Mouse (Mus musculus) intestine, embryonic 15.5 days (tissue): ENCODE results near the gene Get4. TPM values are rescaled to one million over a fixed set of nuclear protein-coding genes. Genes with fewer than 3 reads are reported as not detected.

ENCODE experiments used
- ATAC-seq: fragments of 200-750 bp; cut with Nextera tagmentation; 2 replicates; pipeline ENCODE4 v1.8.0; 2017; ENCODE audit warnings: moderate TSS enrichment, moderate library complexity
- H3K27ac ChIP-seq: fragments of 300-500 bp; sonication (generic); 2 replicates; pipeline ENCODE4 v1.5.1; 2015; ENCODE audit warnings: mild to moderate bottlenecking, inconsistent platforms
- H3K27me3 ChIP-seq: fragments of 300-500 bp; sonication (generic); replicated peaks from 2 replicates; pipeline ENCODE4 v1.6.1; 2015; ENCODE audit warnings: inconsistent platforms
- H3K36me3 ChIP-seq: fragments of 300-500 bp; sonication (generic); 2 replicates; pipeline ENCODE4 v1.6.1; 2015; ENCODE audit warnings: inconsistent platforms
- H3K4me1 ChIP-seq: fragments of 300-500 bp; sonication (generic); replicated peaks from 2 replicates; pipeline ENCODE4 v1.6.1; 2015; ENCODE audit warnings: inconsistent platforms
- H3K4me2 ChIP-seq: fragments of 300-500 bp; sonication (generic); replicated peaks from 2 replicates; pipeline ENCODE4 v1.6.1; 2015; ENCODE audit warnings: mild to moderate bottlenecking, inconsistent platforms
- H3K4me3 ChIP-seq: fragments of 300-500 bp; sonication (generic); replicated peaks from 2 replicates; pipeline ENCODE4 v1.5.1; 2015; ENCODE audit warnings: inconsistent platforms
- H3K9ac ChIP-seq: fragments of 300-500 bp; sonication (generic); 2 replicates; pipeline ENCODE4 v1.6.1; 2015; ENCODE audit warnings: inconsistent platforms
- H3K9me3 ChIP-seq: fragments of 300-500 bp; sonication (generic); 2 replicates; pipeline ENCODE4 v1.6.1; 2016; ENCODE audit warnings: inconsistent platforms
- WGBS: fragments of 180-500 bp; shearing (Covaris S2); methylation state at CpG from one replicate; pipeline ENCODE4 v1.1.7; 2015; 5-methylcytosine and 5-hydroxymethylcytosine counted together
- polyA plus RNA-seq: library from polyadenylated mRNA; unstranded; fragments of >200 nt; fragmentation: Nextera tagmentation; extraction: Ambion mirVana; gene quantifications from 2 replicates; pipeline ENCODE4 v1.2.1, GENCODE M21; 2015

Get4 gene
- polyA plus RNA-seq, 1 experiment from 2014 or later = 147 TPM

- peaks cover 15% of the 10 kb centered on the region for H3K36me3 ChIP-seq
- H3K4me2 ChIP-seq = no peak overlapping the region
- H3K27ac ChIP-seq = no peak overlapping the region
- no peaks in the 10 kb centered on the region for H3K9me3 ChIP-seq
- ATAC-seq = no peak
- H3K27me3 ChIP-seq = no peaks in the 10 kb centered on the region
- no peaks in the 10 kb centered on the region for H3K4me1 ChIP-seq
- H3K4me3 ChIP-seq = no peak overlapping the region
- H3K9ac ChIP-seq = no peak overlapping the region
- 78% methylated on average over 4 of the region's 4 CpGs for WGBS
These were observed 32.1 kb upstream of the Get4 start for GRCm38 (mm10) chr5:139220006-139220515.

DNA sequence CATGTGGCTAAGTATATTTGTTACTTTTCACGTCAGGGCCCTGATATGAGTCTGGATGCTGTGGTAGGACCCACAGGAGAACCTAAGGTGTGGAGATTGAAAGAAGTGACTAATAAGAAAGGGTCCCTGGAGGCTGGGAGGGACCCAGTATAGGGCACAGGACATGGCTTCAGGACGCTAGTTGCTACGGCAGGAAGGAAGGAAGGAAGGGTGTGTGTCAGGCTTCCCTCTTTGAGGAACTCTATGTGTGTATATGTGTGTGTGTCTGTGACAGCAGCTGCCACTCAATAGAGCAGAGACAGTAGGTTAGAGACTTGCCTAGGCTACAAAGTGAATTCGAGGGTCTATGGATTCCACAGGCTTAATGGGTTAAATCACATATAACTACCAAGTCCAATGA, 31.5 kb upstream of the Get4 start:
- no peak for ATAC-seq
- Histone ChIP-seq H3K9me3 (no peaks in the 10 kb centered on the region), H3K9ac (no peak overlapping the region), H3K36me3 (peaks cover 18% of the 10 kb centered on the region), H3K4me3 (no peak overlapping the region), H3K4me1 (no peaks in the 10 kb centered on the region), H3K27me3 (no peaks in the 10 kb centered on the region), H3K27ac (no peak overlapping the region), H3K4me2 (no peak overlapping the region)
- WGBS = 83% methylated on average over 4 of the region's 4 CpGs

DNA sequence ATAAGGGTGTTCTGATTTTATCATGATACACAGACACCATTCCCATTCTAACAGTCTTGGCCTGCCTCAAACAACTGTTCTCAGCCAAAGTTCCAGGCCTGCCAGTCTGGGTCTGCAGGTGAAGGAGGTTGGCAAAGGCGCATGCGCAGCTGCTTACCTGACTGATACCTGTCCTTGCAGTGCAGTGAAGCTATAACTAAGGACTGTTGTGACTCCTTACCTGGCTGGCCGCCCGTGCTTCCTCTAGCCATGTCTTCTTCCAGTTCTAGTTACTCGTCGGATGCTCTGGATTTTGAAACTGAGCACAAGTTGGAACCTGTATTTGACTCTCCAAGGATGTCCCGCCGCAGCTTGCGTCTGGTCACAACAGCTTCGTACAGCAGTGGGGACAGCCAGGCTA, 28.8 kb upstream of the Get4 start:
- Histone ChIP-seq H3K9me3 (no peaks in the 10 kb centered on the region), H3K4me3 (no peak overlapping the region), H3K36me3 (peaks cover 37% of the 10 kb centered on the region), H3K27ac (no peak overlapping the region), H3K9ac (no peak overlapping the region), H3K4me2 (no peak overlapping the region), H3K27me3 (no peaks in the 10 kb centered on the region), H3K4me1 (no peaks in the 10 kb centered on the region)
- no peak for ATAC-seq
- WGBS = 92% methylated on average over 10 of the region's 10 CpGs

DNA sequence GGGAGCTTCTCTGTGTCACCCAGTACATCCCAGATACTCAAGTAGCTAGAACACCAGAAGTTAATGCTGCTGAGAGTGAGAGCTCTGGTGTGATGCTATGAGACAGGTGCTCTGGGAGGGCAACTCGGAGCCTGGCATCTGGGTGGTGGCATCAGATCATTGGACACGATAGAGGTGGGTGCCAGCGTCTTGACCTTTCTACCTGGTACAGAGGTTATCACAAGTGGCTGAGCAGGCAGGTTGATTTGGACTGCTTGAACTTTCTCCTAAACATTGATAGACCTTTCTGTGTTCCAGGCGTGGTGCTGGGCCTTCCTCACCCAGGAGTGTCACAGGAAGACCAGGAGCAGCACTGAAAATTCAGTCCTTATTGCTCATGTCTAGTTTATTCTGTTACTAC, 24.9 kb upstream of the Get4 start:
- ATAC-seq = no peak
- H3K27ac ChIP-seq = no peak overlapping the region
- H3K4me1 ChIP-seq = no peaks in the 10 kb centered on the region
- H3K9ac ChIP-seq = no peak overlapping the region
- no peaks in the 10 kb centered on the region for H3K27me3 ChIP-seq
- peaks cover 47% of the 10 kb centered on the region for H3K36me3 ChIP-seq
- H3K4me2 ChIP-seq = no peak overlapping the region
- H3K9me3 ChIP-seq = no peaks in the 10 kb centered on the region
- H3K4me3 ChIP-seq = no peak overlapping the region
- 94% methylated on average over 4 of the region's 4 CpGs for WGBS

DNA sequence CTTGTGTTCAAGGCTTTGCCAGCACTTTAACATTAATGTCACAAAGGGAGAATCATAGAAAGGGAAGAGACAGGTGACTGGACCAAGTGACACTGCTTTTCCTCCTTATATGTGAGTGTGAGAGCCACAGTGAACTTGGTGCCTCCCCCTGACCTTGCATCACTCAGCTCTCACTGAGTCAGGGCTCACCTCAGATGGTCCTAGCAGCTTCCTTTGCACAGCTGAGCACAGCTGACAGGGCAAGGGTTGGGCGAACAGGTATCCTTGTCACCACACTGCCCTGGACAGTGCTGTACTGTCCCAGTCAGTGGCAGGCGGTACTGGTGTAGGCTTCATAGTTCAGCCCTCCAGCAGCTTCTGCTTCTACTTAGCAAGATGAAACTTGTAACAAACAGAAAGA, 24.5 kb upstream of the Get4 start:
- no peaks in the 10 kb centered on the region for H3K9me3 ChIP-seq
- no peak overlapping the region for H3K4me2 ChIP-seq
- H3K27ac ChIP-seq = no peak overlapping the region
- peaks cover 47% of the 10 kb centered on the region for H3K36me3 ChIP-seq
- H3K4me1 ChIP-seq = no peaks in the 10 kb centered on the region
- 97% methylated on average over 2 of the region's 2 CpGs for WGBS
- no peak overlapping the region for H3K4me3 ChIP-seq
- H3K27me3 ChIP-seq = no peaks in the 10 kb centered on the region
- H3K9ac ChIP-seq = no peak overlapping the region
- no peak for ATAC-seq

GRCm38 (mm10) chr5:139228318-139228717, 23.8 kb upstream of the Get4 start:
- H3K27me3 ChIP-seq = no peaks in the 10 kb centered on the region
- H3K4me2 ChIP-seq = no peak overlapping the region
- no peak overlapping the region for H3K9ac ChIP-seq
- H3K4me1 ChIP-seq = no peaks in the 10 kb centered on the region
- WGBS = 95% methylated on average over 3 of the region's 3 CpGs
- no peak overlapping the region for H3K4me3 ChIP-seq
- H3K36me3 ChIP-seq = peaks cover 50% of the 10 kb centered on the region
- H3K9me3 ChIP-seq = no peaks in the 10 kb centered on the region
- ATAC-seq = no peak
- no peak overlapping the region for H3K27ac ChIP-seq

GRCm38 (mm10) chr5:139229716-139230115, 22.4 kb upstream of the Get4 start:
- Histone ChIP-seq H3K9me3 (no peaks in the 10 kb centered on the region), H3K9ac (no peak overlapping the region), H3K27ac (no peak overlapping the region), H3K4me3 (no peak overlapping the region), H3K4me1 (no peaks in the 10 kb centered on the region), H3K36me3 (peaks cover 59% of the 10 kb centered on the region), H3K27me3 (no peaks in the 10 kb centered on the region), H3K4me2 (no peak overlapping the region)
- 93% methylated on average over 3 of the region's 3 CpGs for WGBS
- ATAC-seq = no peak

- H3K4me2 ChIP-seq = no peak overlapping the region
- ATAC-seq = no peak
- no peak overlapping the region for H3K27ac ChIP-seq
- no peaks in the 10 kb centered on the region for H3K27me3 ChIP-seq
- WGBS = 92% methylated on average over 3 of the region's 3 CpGs
- peaks cover 54% of the 10 kb centered on the region for H3K36me3 ChIP-seq
- H3K9me3 ChIP-seq = no peaks in the 10 kb centered on the region
- H3K4me3 ChIP-seq = no peak overlapping the region
- no peaks in the 10 kb centered on the region for H3K4me1 ChIP-seq
- no peak overlapping the region for H3K9ac ChIP-seq
These were observed 20.0 kb upstream of the Get4 start for GRCm38 (mm10) chr5:139232083-139232482.

DNA sequence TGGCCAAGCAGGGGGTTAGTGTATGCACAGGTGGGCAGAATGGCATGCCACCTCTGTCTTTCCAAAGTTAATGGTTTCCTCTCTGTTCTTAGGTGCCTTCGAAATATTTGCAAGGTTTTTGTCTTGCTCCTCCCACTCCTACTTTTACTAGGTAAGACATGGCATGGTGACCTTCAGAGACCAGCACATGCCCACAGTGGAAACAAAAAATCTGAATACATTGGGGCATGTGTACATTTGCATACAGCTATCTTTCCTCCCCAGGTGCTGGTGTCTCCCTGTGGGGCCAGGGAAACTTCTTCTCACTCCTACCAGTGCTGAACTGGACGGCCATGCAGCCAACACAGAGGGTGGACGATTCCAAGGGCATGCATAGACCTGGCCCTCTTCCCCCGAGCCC, 17.7 kb upstream of the Get4 start:
- WGBS = 89% methylated on average over 4 of the region's 4 CpGs
- H3K4me2 ChIP-seq = no peak overlapping the region
- no peak overlapping the region for H3K27ac ChIP-seq
- H3K36me3 ChIP-seq = peaks cover 41% of the 10 kb centered on the region
- no peaks in the 10 kb centered on the region for H3K4me1 ChIP-seq
- no peaks in the 10 kb centered on the region for H3K27me3 ChIP-seq
- ATAC-seq = no peak
- H3K4me3 ChIP-seq = no peak overlapping the region
- no peaks in the 10 kb centered on the region for H3K9me3 ChIP-seq
- no peak overlapping the region for H3K9ac ChIP-seq

- Histone ChIP-seq H3K9me3 (no peaks in the 10 kb centered on the region), H3K27ac (no peak overlapping the region), H3K4me1 (no peaks in the 10 kb centered on the region), H3K4me3 (no peak overlapping the region), H3K9ac (no peak overlapping the region), H3K27me3 (no peaks in the 10 kb centered on the region), H3K36me3 (peaks cover 52% of the 10 kb centered on the region), H3K4me2 (no peak overlapping the region)
- no peak for ATAC-seq
- 60% methylated on average over 4 of the region's 4 CpGs for WGBS
These were observed 14.7 kb upstream of the Get4 start for GRCm38 (mm10) chr5:139237436-139237835.

DNA sequence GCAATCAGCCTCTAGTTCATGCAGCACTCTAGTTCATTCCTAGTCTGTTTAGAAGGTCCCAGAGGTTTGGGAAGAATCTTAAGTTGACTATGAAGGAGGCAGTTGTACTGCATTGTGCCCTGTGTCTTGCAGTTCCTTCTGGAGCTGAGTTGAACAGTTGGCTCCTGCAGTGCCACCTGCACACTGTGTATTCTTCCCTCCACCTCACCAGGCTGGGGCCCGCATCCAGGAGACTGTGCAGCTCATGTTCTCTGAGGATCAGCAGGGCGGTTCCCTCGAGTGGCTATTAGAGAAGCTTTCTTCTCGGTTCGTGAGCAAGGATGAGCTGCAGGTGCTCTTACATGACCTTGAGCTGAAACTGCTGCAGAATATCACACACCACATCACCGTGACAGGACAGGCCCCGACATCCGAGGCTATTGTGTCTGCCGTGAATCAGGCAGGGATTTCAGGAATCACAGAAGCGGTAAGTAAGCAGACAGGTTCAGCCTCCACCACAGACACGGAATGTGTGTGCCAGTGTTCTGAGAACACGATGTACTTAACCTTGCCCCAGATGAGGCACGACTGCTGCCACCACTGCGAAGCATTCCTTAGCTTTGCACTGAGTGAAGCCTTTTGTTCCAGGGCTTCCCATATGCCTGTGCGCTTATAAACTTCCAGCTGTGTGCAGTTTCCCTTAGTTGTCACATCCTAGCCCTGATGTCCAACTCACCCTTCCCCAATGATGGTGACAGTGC, 10.9 kb upstream of the Get4 start:
- Histone ChIP-seq H3K9ac (no peak overlapping the region), H3K36me3 (peaks cover 48% of the 10 kb centered on the region), H3K4me3 (no peak overlapping the region), H3K4me2 (no peak overlapping the region), H3K27ac (no peak overlapping the region), H3K27me3 (no peaks in the 10 kb centered on the region), H3K9me3 (no peaks in the 10 kb centered on the region), H3K4me1 (no peaks in the 10 kb centered on the region)
- WGBS = 86% methylated on average over 15 of the region's 15 CpGs
- ATAC-seq = no peak

GRCm38 (mm10) chr5:139243384-139243783, 8.7 kb upstream of the Get4 start:
- 88% methylated on average over 1 of the region's 1 CpGs for WGBS
- H3K9me3 ChIP-seq = no peaks in the 10 kb centered on the region
- no peak for ATAC-seq
- H3K9ac ChIP-seq = no peak overlapping the region
- no peaks in the 10 kb centered on the region for H3K27me3 ChIP-seq
- no peak overlapping the region for H3K4me2 ChIP-seq
- H3K4me1 ChIP-seq = no peaks in the 10 kb centered on the region
- H3K36me3 ChIP-seq = peaks cover 57% of the 10 kb centered on the region
- H3K27ac ChIP-seq = no peak overlapping the region
- H3K4me3 ChIP-seq = no peak overlapping the region

- Histone ChIP-seq H3K27me3 (no peaks in the 10 kb centered on the region), H3K4me2 (no peak overlapping the region), H3K9ac (no peak overlapping the region), H3K4me3 (no peak overlapping the region), H3K27ac (no peak overlapping the region), H3K9me3 (no peaks in the 10 kb centered on the region), H3K4me1 (no peaks in the 10 kb centered on the region), H3K36me3 (peaks cover 36% of the 10 kb centered on the region; the same call in 1 of the 2 replicates)
- ATAC-seq = no peak
- 88% methylated on average over 3 of the region's 3 CpGs for WGBS
These were observed 4.4 kb upstream of the Get4 start for GRCm38 (mm10) chr5:139247767-139248166.
